Mouse (Mus musculus) 3134 (cell line): ENCODE results near the gene Ephb1.

Experiments
- DNase-seq: peaks from one replicate; pipeline ENCODE4 v3.0.0-alpha.2; 2011; ENCODE audit warnings: low spot score; ENCODE audit not compliant: insufficient read length; ENCODE audit errors: extremely low read depth

Ephb1 gene

GRCm38 (mm10) chr9:102255803-102256202, 98.7 kb downstream of the Ephb1 start:
- no peak for DNase-seq

DNA sequence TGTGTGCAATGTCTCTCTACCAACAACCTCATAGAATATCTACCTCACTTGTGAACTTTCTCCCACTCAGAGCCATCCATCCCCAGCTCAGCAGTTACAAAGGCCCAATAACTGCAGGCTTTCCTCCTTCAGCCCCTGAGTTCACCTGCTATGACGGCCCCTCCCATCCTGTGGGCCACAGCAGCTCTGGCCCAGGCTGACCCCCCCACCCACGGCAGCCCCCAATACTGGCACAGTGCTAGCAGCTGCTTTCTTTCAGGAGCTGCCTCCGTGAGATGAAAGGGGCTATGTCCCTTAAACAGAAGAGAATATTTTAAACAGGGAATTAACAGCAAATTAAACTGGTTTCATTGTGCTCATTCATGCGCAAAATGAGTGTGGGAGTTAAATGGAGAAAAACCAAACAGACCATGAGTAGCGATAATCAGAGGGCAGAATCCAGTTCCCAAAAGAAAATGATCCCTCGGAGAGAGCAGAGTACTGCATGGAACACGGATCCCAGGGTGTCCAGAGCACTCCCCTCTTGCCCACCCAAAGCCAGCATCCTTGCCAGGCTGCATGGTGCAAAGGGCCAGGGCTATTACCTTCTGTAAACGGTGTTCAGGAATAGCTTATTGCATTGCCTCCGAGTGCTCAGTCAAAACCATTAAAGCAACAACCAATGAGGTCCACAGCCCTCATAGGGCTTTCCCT, 105.2 kb downstream of the Ephb1 start:
- no peak for DNase-seq

DNA sequence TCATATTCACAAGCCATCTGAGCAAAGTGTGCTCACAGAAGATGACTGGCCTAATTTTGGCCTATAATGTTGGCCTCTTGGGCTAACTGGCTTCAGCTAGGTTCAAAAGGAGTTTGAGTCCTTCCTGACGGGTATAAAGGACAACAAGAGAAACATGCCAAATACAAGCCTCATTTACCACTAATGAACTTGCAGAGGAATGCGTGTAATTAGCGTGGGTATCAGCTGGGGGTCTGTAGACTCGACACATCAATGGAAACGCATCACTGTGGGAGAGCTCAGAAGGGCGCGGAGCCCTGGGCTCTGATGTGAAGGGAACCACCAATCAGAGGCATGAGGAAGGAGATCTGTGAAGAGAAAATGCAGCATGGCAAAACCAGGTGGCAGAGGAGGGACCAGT, 108.9 kb downstream of the Ephb1 start:
- no peak for DNase-seq

GRCm38 (mm10) chr9:102243296-102243695, 111.2 kb downstream of the Ephb1 start:
- no peak for DNase-seq

DNA sequence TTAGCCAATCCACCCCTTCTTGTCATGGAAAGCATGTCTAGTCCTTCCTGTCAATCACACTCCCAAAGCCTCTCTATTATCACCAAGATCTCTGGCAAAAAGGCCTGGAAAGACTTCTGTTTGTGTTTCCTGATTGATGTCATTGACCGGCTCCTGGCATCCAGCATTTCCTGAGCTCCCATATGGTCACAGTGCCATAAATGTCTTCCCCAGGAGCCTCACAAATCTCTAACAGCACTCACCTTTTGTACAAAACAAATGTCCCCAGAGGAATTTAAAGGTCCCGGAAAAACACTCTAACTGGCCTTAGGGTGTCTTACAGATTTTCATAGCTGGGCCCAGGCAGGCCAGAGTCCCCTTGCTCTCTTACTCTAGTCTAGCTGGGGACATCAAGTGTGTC, 112.9 kb downstream of the Ephb1 start:
- no peak for DNase-seq

- DNase-seq, result no peak
These were observed 114.3 kb downstream of the Ephb1 start for GRCm38 (mm10) chr9:102240215-102240614.

DNA sequence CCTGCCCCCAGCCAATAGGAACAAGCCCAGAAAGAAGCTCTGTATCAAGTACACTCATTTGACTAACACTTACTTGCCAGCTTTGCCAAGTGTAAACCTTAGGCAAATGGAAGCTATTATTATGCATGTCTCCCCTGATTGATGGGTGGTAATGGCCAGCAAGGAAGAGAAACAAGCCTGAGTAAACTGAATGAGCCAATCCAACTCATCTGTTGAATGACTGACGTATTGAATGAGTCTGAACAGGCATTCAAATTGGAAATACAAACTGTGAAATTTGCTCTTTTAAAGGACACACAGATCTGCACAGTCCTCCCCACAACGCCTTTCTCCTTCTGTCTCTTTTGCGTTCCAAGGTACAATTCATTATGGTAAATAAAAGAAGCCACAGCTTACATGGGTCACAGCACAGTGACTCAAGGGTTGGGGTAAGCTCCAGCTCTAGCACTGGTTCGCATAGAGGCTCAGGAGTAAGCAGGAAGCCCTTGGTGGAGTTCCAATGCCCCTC, 119.0 kb downstream of the Ephb1 start:
- DNase-seq, result no peak

- no peak for DNase-seq
These were observed 123.2 kb downstream of the Ephb1 start for GRCm38 (mm10) chr9:102231248-102231647.

DNA sequence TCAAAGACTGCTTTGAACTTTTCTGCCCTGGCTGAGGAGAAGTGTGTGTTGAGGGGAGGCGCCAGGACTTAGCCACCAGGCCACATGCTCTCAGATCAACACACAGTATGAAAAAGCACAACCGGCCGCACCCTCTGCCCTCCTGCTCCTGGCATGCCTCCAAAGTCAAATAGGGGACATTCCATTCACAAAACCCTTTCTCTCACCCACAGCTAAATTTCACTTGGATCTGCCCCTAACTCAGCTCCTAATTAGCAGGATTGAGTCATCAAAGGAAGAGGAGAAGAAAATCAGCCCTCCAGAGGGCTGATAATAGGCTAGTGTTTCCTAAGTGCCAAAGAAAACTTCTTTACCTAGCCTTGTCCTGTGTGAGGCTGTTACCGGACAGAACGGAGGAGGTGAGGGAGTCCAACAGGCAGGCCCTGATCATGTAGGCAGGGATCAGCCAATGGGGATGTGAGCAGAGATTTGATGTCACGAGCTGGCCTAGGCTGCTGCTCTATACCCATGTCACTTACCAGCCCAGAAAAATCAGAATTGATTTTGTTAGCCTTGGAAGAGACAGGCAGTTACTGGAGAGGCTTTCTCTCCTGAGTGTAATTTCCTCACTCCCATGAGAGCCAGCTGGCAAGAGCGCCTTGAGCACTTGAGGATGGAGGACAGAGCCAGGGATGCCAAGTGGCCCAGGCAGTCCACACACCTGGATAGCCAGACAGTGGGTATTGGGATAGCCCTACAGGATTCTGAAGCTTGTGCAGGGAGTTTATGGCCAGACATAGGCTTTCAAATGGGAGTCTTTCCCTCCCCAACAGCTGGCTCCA, 137.5 kb downstream of the Ephb1 start:
- no peak for DNase-seq

GRCm38 (mm10) chr9:102212036-102212383, 142.5 kb downstream of the Ephb1 start:
- no peak for DNase-seq

GRCm38 (mm10) chr9:102211296-102212035, 143.0 kb downstream of the Ephb1 start:
- DNase-seq, result no peak

- DNase-seq, result no peak
These were observed 149.0 kb downstream of the Ephb1 start for GRCm38 (mm10) chr9:102205518-102205917.

DNA sequence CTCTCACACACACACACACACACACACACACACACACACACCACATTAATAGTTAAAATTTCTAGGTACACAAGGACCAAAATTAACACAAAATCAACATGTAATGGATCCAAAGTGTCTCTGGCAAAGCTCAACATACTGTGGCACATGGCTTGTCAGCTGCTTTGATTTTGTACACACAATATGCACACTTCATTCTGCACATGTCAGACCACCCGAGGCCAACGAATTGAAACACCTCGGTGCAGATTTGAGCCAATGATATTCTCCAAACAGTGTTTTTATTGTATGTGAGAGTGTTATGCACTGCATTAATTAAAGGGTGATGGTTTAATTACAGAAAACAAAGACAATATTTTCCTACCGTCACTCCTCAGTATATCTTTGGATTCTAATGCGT, 152.6 kb downstream of the Ephb1 start:
- no peak for DNase-seq

GRCm38 (mm10) chr9:102196856-102197255, 157.6 kb downstream of the Ephb1 start:
- no peak for DNase-seq

DNA sequence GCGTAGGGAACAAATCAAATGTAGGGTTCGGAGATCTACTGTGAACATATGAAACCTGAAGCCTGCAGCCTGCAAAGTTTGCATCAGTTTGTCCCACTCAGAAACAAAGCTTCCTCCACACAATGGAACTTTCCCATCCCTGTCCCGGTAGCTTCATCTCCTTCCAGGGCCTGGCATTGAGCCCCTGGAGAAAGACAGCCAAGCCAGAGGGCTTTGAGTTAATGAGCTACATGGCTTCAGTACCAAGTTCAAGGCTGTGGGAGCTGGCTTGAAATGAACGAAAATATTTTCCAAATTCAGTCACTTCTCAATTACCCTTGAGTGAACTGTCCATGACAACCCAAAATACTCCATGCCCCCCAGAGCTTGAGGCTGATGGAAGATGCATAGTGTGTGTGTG, 160.4 kb downstream of the Ephb1 start:
- DNase-seq, result no peak

DNA sequence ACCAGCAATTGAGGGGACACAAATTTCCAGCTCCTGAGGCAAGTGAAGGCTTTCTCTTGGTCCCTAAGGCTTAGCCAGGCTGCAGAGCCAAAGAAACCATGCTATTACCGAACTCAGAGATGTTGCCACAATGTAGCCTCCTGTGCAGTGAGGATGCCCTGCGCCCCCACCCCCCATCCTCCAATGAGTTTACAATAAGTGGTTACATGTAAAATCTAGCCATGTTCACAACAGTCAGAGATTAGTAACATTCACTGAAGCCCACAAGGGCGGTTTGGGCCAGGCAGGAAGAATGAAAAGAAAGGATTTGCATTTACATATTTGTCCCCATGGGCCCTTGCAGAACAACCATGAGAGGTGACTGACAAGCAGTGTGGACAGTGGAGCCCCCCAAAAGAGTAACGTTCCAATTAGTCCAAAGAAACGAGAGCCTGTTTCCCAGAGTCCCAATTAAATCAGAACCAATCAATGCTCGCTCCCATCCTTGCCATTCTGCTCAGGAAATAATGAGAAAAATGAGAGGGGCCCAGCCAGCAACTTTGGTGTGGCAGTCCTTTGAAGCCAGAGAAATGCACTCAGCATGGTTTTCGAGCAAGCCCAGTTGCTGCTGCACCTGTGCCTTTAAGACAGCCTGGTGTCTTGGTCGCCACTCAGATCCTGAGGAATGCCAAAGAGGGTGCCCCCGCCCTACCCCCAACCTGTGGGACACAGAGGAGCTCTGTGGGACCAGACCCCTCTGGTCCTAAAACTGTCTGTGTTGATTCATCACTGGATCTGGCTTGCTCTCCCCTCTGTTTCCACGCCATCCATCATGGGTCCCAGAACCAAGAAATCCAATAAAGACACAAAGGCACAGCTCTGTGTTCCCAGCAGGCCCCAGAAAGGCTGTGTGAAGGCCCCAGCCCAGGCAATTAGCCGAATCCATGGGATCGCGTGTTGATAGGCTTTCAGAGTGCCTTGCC, 161.5 kb downstream of the Ephb1 start:
- no peak for DNase-seq

DNA sequence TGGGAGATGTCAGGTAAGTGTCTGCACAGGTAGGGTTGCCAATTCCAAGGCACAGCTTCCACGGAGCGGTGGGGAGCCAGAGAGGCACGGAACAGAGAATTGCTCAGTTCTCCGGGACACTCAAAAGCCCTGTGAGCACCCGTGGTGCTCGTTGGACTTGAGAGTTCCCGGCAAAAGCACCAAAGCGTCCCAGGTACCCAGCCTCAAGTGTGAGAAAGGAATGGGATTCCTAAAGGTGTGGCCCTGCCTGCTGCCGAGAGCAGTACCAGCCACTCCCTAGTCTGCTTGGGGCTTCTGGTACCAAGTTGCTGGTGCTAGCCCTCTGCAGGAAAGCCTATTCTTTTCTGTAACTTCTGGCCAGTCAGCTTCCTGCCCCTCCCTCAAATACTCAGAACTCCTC, 164.4 kb downstream of the Ephb1 start:
- no peak for DNase-seq

GRCm38 (mm10) chr9:102189406-102189805, 165.1 kb downstream of the Ephb1 start:
- no peak for DNase-seq

GRCm38 (mm10) chr9:102183663-102184274, 170.7 kb downstream of the Ephb1 start:
- DNase-seq, result no peak
